Mouse (Mus musculus) testis, adult 2 months (tissue): Measurements from ENCODE around the gene Slc25a11. TPM values are rescaled to one million over a fixed set of nuclear protein-coding genes. Genes with fewer than 3 reads are reported as not detected.

Source experiments
- H3K27ac ChIP-seq: fragments of 200-500 bp; 2 replicates; pipeline ENCODE4 v1.5.1; 2012; ENCODE audit warnings: low read depth, low read length; ENCODE audit not compliant: control insufficient read depth, insufficient read depth
- H3K27me3 ChIP-seq: fragments of 200-500 bp; 2 replicates; pipeline ENCODE4 v1.6.1; 2012; ENCODE audit warnings: mild to moderate bottlenecking, low read length, moderate library complexity; ENCODE audit not compliant: control insufficient read depth, insufficient read depth
- H3K36me3 ChIP-seq: fragments of 200-500 bp; 2 replicates; pipeline ENCODE4 v1.6.1; 2012; ENCODE audit warnings: mild to moderate bottlenecking, low read length; ENCODE audit not compliant: control insufficient read depth, insufficient read depth
- H3K4me1 ChIP-seq: fragments of 200-500 bp; 2 replicates; pipeline ENCODE4 v1.6.1; 2012; ENCODE audit warnings: low read length; ENCODE audit not compliant: control insufficient read depth, insufficient read depth
- H3K4me3 ChIP-seq: fragments of 200-500 bp; 2 replicates; pipeline ENCODE4 v1.5.1; 2012; ENCODE audit warnings: low read depth, mild to moderate bottlenecking, low read length, moderate library complexity, mixed read lengths; ENCODE audit not compliant: control insufficient read depth
- CTCF ChIP-seq: fragments of 200-500 bp; IDR thresholded peaks from 2 replicates; pipeline ENCODE4 v1.5.1; 2012; ENCODE audit warnings: low read depth, mild to moderate bottlenecking, inconsistent platforms, low read length, moderate library complexity; ENCODE audit not compliant: control insufficient read depth, insufficient read depth, insufficient replicate concordance
- POLR2A ChIP-seq: fragments of 200-500 bp; IDR thresholded peaks from 2 replicates; pipeline ENCODE4 v1.6.1; 2012; ENCODE audit warnings: low read depth, mild to moderate bottlenecking, inconsistent platforms, low read length, moderate library complexity; ENCODE audit not compliant: control insufficient read depth
- polyA plus RNA-seq: library from polyadenylated mRNA; depleted of rRNA; stranded (reverse); fragments of >200 nt; gene quantifications from 2 replicates; pipeline ENCODE4 v1.2.3, GENCODE M21; 2012; rRNA removed

The Slc25a11 gene
- 27.2 and 29.4 TPM in 2 replicates for polyA plus RNA-seq

DNA sequence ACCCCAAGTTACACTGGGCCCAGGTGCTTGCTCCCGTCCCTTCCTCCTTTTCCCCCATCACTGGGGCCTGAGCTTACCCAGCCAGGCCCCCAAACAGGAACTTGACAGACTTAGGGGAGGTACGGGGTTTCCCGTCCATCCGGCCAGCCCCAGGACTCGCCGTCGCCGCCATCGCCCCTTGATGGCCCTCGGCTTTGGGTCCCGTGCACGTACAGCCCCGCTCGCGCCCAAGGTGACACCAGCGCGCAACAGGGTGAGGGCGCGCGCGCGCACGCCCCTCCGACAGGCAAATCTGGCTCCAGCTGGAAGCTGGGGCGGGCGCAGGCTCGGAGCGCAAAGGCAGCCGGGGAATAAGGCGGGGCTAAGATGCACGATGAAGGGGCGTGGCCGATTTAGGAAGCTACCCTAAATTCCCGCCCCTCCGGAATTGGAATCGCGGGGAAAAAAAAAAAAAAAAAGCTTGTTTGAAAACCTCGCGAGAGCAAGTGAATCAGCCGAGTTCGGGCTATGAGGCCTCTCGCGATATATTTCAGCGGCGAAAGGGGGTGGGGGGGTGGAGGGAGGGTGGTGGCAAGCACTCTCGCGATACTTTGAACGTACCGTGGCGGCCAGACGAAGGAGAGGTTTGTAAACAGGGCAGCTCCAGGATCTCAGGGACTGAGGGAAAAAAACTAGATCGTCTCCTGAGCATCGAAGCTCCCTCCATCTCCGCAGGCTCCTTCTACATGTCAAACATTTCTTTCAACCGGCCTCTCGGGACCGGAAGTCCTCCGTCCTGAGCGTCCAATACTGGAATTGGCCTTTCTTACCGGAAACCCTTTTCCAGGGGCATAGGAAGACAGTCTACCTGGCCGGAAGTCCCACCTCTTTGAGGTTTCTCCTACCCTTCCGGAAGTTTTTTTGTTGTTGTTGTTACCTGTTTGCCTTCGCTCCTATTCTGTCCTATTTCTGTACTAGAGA is at the start of gene Slc25a11, which contains the start of gene Rnf167:
Gene Slc25a11 (minus strand): TSS at position 789 of the 960 bp plus-strand sequence.
Gene Rnf167 (plus strand): TSS at position 545 of the 960 bp plus-strand sequence.
- Histone ChIP-seq H3K4me3 (peak within 1 kb of the TSS; percentile 98), H3K27me3 (no peaks in the 10 kb centered on the region), H3K27ac (peak within 1 kb of the TSS; percentile 99), H3K36me3 (no peaks in the 10 kb centered on the region; the same call in 1 of the 2 replicates), H3K4me1 (peaks cover 14% of the 10 kb centered on the region)
- no peak for TF ChIP-seq CTCF
- TF ChIP-seq POLR2A: peak; percentile 69

DNA sequence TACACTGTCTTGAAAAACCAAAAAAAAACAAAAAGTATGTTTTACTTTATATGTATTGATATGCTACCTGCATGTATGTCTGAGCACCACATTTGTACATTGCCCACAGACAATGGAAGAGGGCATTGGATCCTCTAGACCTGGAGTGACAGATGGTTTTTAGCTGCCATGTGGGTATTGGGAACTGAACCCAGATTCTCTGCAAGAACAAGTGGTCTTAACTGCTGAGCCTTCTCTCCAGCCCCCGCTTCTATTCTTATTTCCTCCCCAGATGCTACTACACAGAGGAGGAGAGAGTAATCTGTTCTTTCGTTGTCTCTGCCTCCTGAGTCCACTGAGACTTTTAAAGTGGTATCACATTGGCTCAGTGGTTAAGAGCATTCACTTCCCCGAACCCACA is 46.2 kb upstream of the Slc25a11 start:
- no peak overlapping the region for H3K4me3 ChIP-seq
- H3K27ac ChIP-seq: no peak overlapping the region
- H3K36me3 ChIP-seq: no peaks in the 10 kb centered on the region
- no peaks in the 10 kb centered on the region for H3K27me3 ChIP-seq
- TF ChIP-seq POLR2A: no peak
- no peak for TF ChIP-seq CTCF
- peaks cover under 1% of the 10 kb centered on the region for H3K4me1 ChIP-seq

DNA sequence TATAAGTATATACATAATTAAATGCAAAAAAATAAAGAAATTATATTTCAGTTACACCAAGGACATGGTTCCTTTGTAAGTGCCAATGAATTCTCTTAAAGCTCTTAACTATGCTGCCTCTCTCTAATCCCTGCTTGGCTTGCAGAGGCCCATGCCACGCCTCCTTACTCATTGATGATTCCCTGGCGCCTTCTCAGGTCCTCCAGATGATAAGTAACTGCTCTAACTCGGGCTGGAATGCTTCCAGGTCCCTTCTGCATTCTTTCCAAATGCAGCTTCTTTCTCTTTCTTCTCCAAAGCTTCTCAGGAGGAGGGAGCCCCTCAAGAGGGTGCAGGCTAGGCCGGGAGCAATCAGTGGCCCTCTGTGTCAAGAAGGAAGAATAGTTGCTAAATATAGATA is 42.3 kb upstream of the Slc25a11 start:
- Histone ChIP-seq H3K27ac (no peak overlapping the region), H3K4me3 (no peak overlapping the region), H3K4me1 (peaks cover 9% of the 10 kb centered on the region), H3K27me3 (no peaks in the 10 kb centered on the region), H3K36me3 (no peaks in the 10 kb centered on the region)
- no peak for TF ChIP-seq POLR2A
- TF ChIP-seq CTCF: no peak

DNA sequence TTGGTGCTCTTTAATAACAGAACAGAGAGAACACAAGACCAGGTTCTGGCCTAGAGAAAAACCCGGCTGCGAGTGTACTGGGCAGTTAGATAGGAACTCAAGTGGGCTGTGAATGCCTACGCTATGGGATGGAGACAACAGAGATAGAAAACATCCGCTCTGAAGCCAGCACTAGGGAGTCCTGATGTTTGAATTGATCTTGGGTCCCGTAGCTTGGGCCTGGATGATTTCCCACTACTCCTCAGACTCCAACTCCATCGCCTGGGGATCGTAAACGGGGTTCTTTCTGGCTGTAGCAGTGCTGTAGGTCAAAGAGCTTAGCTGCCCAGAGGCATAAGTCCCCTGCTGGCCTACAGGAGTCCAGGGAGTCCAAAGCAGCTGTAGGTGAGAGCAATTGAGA is 41.1 kb upstream of the Slc25a11 start:
- H3K4me3 ChIP-seq: peak overlapping the region; percentile 84
- H3K27ac ChIP-seq: peak overlapping the region; percentile 3
- peaks cover 9% of the 10 kb centered on the region for H3K4me1 ChIP-seq
- no peaks in the 10 kb centered on the region for H3K36me3 ChIP-seq
- H3K27me3 ChIP-seq: no peaks in the 10 kb centered on the region
- TF ChIP-seq CTCF: no peak
- TF ChIP-seq POLR2A: no peak

DNA sequence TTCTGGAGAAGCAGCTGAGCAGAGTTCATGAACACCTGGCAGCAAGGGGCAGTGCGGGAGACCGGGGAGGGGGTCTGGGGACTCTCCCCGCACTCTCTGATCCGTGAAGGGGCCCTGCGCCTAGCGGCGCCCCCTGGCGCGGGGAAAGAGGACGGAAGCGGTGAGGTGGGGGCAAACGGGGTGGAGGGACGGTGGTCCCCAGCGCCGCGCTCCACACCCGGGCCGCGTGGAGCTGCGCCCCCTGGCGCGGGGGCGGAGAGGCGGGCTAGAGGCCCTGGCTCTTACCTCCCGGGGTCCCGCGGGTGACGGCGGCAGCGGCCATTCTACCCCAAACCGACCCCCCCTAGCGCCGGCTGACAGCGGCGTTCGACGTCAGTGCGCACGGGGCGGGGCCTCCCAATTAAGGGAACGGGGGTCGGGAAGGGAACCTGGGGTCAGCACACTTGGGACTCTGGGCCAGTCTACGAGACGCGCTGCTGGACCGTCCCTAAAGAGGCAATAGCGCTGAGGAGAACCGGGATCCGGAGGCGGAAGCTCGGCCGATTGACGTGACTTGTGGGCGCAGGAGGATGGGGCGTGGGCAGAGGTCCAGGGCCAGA is 40.4 kb upstream of the Slc25a11 start, which contains the start of gene Camta2:
Gene Camta2 (minus strand): TSS at position 505 of the 599 bp plus-strand sequence.
- Histone ChIP-seq H3K4me1 (peaks cover 9% of the 10 kb centered on the region), H3K36me3 (no peaks in the 10 kb centered on the region; the same call in 1 of the 2 replicates), H3K27me3 (no peaks in the 10 kb centered on the region), H3K4me3 (peak within 1 kb of the TSS; percentile 84), H3K27ac (peak within 1 kb of the TSS; percentile 30)
- TF ChIP-seq CTCF (no peak), POLR2A (peak; percentile 43)

DNA sequence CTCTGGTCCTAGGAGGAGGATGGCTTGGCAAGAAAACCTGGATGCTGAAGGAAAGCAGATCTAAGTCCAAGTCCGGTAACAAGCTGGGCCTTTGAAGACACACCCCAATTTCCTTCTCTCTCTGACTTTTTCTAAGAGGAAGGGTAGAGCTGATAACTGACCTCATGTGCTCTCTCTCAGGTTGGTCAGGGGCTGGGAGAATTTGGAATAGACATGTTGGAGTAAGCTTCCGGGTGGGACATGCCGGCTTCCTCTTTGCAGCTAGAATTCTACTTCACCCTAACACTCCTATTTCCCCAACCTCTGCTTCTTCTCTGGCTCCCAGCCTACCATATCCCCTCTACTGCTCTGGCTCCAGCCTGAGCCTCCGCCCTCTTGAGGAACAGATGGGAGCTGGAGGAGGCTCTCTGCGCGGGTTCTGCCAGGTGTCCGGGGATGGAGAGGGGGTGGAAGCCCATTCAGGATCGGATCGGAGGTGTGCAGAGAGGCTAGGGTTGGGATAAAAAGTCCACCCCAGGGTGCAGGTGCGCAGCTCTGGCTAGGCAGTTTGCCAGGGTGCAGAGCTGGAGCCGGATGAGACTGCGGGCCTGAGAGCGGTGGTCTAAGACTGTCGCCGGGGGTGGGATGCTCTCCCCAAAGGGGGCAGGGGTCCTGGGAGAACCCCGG is 39.8 kb upstream of the Slc25a11 start:
- Histone ChIP-seq H3K4me1 (peaks cover 9% of the 10 kb centered on the region), H3K27me3 (no peaks in the 10 kb centered on the region), H3K36me3 (no peaks in the 10 kb centered on the region; the same call in 1 of the 2 replicates), H3K27ac (no peak overlapping the region), H3K4me3 (peak overlapping the region; percentile 84)
- TF ChIP-seq POLR2A (no peak), CTCF (no peak)
